Mouse (Mus musculus) liver, adult (tissue): ENCODE results near the gene Cald1.

Experiments used
- GATA4 ChIP-seq: IDR thresholded peaks from 2 replicates; pipeline ENCODE4 v1.6.1; 2014; ENCODE audit warnings: mild to moderate bottlenecking, low read length; ENCODE audit not compliant: insufficient replicate concordance

Gene Cald1

DNA sequence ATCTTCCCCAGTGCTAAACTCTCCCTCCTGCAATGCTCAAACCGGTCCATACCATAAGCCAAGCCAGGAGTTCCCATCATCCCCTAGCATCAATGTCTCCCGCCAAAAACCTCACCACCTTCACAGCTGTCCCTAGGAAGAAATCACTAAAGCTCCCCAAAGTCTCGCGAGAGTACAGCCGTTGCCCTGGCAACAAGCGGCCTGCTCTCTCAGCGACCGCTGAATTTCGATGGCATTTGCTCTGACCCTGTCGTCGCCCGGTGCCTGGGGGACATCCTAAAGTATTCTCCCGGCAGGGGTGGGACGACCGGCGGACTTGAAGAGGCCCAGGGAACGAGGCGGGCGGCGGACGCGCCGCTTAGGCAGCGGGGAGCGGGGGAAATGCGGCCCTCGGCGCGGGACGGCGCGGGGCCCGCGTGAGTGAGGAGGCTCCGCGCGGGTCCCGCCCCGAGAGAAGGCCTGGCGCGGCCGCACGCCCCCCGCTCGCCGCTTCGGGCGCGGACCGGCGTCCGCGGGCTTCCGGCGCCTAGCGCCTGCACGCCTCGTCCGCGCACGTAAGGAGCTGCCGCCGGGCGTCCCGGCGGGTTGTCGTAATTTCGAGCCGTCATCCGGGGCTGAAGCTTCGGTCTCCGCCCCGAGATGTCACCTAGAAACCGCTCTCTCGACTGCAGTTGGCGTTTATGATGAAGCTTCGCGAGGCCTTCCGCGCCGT lies 182.1 kb downstream of the Cald1 start, which contains the start of gene Agbl3:
TSS of gene Agbl3 (plus strand) at position 202 of the 712 bp plus-strand sequence.
- no peak; the same call in 1 of the 2 replicates for TF ChIP-seq GATA4

DNA sequence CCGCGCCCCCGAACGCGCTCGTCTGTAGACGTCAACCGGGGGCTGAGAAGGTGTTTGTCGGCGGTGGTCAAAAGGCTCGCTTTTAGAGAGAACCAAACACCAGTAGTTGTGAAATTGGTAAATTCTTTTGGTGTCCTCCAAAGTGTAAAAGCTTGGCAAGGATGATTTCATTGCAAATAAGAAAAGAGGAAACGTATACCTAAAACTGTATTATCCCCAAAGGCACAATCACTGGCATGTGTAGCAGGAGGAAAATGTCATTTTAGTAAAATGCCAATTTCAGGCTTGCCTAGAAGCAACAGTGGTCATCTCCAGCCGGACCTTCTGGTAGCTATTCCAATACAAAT lies 182.6 kb downstream of the Cald1 start:
- no peak for TF ChIP-seq GATA4

DNA sequence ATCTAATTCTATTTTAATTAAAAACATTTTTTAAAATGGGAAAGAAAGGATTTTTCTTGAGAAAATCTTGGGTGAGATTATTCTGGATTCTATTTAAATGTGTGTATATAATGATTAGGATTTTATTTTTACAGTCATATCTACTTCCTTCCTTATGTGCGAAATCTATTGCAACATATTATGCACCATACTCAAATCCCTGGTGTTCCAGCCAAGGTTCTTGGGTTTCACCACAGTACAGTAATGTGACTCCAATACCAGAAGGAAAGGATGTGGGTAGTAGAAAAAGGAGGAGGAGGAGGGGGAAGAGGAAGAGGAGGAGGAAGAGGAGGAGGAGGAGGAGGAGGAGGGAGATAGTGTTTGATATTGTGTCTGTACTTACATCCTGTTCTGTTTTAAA lies 184.2 kb downstream of the Cald1 start:
- TF ChIP-seq GATA4: no peak

GRCm38 (mm10) chr6:34796881-34797280 lies 198.6 kb downstream of the Cald1 start:
- no peak for TF ChIP-seq GATA4

DNA sequence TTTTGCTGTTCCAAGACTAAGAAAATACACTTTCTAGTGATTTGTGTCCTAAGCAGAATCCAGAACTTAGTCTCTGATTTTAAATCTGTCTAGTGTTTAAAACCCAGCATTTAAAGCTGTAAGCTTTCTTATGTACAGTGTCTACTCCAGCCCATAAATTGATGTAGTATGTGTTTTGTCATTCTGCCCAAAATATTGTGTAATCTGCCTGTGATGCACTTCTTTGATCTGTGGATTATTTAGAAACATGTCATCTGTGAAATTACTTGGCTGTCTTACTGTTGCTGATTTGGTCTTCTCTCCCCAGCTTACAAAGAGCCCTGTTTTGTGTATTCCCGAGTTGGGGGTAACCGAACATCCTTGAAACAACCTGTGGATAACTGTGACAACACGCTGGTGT lies 199.6 kb downstream of the Cald1 start:
- no peak for TF ChIP-seq GATA4

GRCm38 (mm10) chr6:34805582-34805981 lies 207.3 kb downstream of the Cald1 start:
- TF ChIP-seq GATA4: no peak

DNA sequence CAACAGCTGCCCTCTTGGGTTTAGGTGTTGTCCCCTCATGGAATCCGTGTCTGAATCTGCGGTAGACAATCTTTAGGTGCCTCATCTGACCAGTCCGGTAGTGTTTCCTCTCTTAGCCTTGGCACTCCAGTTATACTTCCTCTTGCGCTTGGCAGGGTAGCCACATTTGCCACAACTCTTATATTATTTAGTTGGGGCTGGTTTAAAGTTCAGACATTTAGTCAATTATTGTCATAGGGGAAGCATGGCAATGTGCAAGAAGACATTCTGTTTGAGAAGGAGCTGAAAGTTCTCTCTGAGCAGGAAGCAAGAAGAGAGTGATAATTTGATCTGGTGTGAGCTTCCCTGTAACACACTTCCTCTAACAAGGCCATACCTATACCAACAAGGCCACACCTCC lies 212.4 kb downstream of the Cald1 start:
- no peak for TF ChIP-seq GATA4

GRCm38 (mm10) chr6:34824406-34824805 lies 226.1 kb downstream of the Cald1 start:
- no peak for TF ChIP-seq GATA4
